Mouse (Mus musculus) forebrain, postnatal 0 days (tissue): ENCODE measurements at regions not wholly inside any gene's neighbourhood (a gene's known extent, or its start where the extent isn't known, plus 50 kb on each side); places are given as distances from the start of the nearest gene placed in this dataset.

ENCODE experiments used
- ATAC-seq: fragments of 200-750 bp; cut with Nextera tagmentation; 2 replicates; pipeline ENCODE4 v1.8.0; 2017; ENCODE audit warnings: mild to moderate bottlenecking, moderate library complexity
- DNase-seq: peaks from one replicate; pipeline ENCODE4 v3.0.0-alpha.2; 2015
- H3K27ac ChIP-seq: fragments of 300-500 bp; sonication (generic); 2 replicates; pipeline ENCODE4 v1.5.1; 2014; ENCODE audit warnings: low read depth, mild to moderate bottlenecking, antibody characterized with exemption, low read length, moderate library complexity, mixed read lengths
- H3K27me3 ChIP-seq: fragments of 300-500 bp; sonication (generic); 2 replicates; pipeline ENCODE4 v1.6.1; 2014; ENCODE audit warnings: mild to moderate bottlenecking, low read length, mixed read lengths; ENCODE audit not compliant: insufficient read depth
- H3K36me3 ChIP-seq: fragments of 300-500 bp; sonication (generic); 2 replicates; pipeline ENCODE4 v1.6.1; 2014; ENCODE audit warnings: mild to moderate bottlenecking, moderate library complexity; ENCODE audit not compliant: insufficient read depth
- H3K4me1 ChIP-seq: fragments of 300-500 bp; sonication (generic); 2 replicates; pipeline ENCODE4 v1.6.1; 2014; ENCODE audit warnings: antibody characterized with exemption; ENCODE audit not compliant: insufficient read depth
- H3K4me2 ChIP-seq: fragments of 300-500 bp; sonication (generic); 2 replicates; pipeline ENCODE4 v1.6.1; 2014; ENCODE audit warnings: low read depth, mild to moderate bottlenecking, moderate library complexity
- H3K4me3 ChIP-seq: fragments of 300-500 bp; sonication (generic); 2 replicates; pipeline ENCODE4 v1.5.1; 2014; ENCODE audit warnings: low read depth, low read length, mixed read lengths
- H3K9ac ChIP-seq: fragments of 300-500 bp; sonication (generic); 2 replicates; pipeline ENCODE4 v1.6.1; 2014; ENCODE audit warnings: mild to moderate bottlenecking
- H3K9me3 ChIP-seq: fragments of 300-500 bp; sonication (generic); 2 replicates; pipeline ENCODE4 v1.6.1; 2016; ENCODE audit warnings: low read length
- CTCF ChIP-seq: sonication (generic); IDR thresholded peaks from 2 replicates; pipeline ENCODE4 v1.5.1; 2016; ENCODE audit warnings: antibody characterized with exemption, control low read depth, low read depth
- WGBS: fragments of 180-500 bp; shearing (Covaris S2); extraction: QIAGEN DNeasy Blood & Tissue Kit; methylation state at CpG from one replicate; pipeline ENCODE4 v1.1.7; 2014; 5-methylcytosine and 5-hydroxymethylcytosine counted together

DNA sequence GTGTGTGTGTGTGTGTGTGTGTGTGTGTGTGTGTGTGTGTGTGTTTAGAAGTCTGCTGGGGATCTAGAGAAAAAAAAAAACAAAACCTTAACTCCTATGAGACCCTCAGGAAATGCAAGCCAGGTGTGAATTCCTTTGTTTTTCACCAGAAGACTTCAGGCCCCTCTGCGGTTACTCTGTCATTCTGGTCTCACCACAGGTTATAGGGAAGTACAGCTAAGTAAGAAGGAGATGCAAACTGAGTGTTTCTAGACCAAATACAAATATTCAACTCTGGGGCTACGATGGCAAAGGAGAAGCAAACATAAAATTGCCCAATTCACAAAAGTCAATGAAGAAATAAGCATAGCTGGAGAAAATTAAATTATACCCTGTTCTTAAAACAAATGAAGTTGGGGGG, 54.9 kb upstream of the Basp1 start:
- 79% methylated on average over 2 of the region's 2 CpGs for WGBS

GRCm38 (mm10) chr15:25469185-25469845, 55.8 kb upstream of the Basp1 start:
- H3K9ac ChIP-seq, result no peak overlapping the region
- H3K27me3 ChIP-seq, result no peaks in the 10 kb centered on the region
- TF ChIP-seq CTCF, result no peak
- WGBS, result 78% methylated on average over 16 of the region's 16 CpGs
- DNase-seq (no peak), ATAC-seq (no peak)
- H3K4me1 ChIP-seq, result no peaks in the 10 kb centered on the region
- no peaks in the 10 kb centered on the region for H3K36me3 ChIP-seq
- no peaks in the 10 kb centered on the region for H3K9me3 ChIP-seq
- H3K4me2 ChIP-seq, result no peak overlapping the region
- H3K27ac ChIP-seq, result no peak overlapping the region
- H3K4me3 ChIP-seq, result no peak overlapping the region

More for the DNA sequence above, 54.9 kb upstream of the Basp1 start:
- Histone ChIP-seq H3K9ac (no peak overlapping the region), H3K36me3 (no peaks in the 10 kb centered on the region), H3K27me3 (no peaks in the 10 kb centered on the region), H3K4me3 (no peak overlapping the region), H3K4me1 (no peaks in the 10 kb centered on the region), H3K27ac (no peak overlapping the region), H3K4me2 (no peak overlapping the region), H3K9me3 (no peaks in the 10 kb centered on the region)
- ATAC-seq (no peak), DNase-seq (no peak)
- no peak for TF ChIP-seq CTCF

DNA sequence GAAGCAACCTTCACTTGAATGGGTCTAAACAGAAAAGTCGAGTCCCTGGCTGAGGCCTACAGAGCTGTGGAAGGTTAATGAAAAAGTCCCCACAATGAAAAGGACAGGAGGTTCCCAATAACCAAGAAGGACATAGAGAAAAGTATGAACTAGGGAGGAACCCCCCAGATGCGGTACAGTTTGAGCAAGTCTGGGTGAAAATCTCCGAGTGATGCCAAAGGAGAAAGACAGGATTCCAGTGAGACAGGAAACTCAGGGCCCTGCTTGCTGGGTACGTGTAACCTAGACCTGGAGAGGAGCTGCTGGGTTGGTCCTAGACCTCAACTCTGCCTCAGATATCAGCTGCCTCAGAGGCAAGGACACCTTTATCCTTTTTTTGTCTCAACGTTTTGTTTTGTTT, 57.8 kb upstream of the Basp1 start:
- no peaks in the 10 kb centered on the region for H3K9me3 ChIP-seq
- no peak overlapping the region for H3K4me3 ChIP-seq
- no peaks in the 10 kb centered on the region for H3K27me3 ChIP-seq
- H3K27ac ChIP-seq, result no peak overlapping the region
- no peaks in the 10 kb centered on the region for H3K36me3 ChIP-seq
- ATAC-seq (no peak), DNase-seq (no peak)
- WGBS, result 81% methylated on average over 5 of the region's 5 CpGs
- no peak overlapping the region for H3K4me2 ChIP-seq
- TF ChIP-seq CTCF, result no peak
- H3K4me1 ChIP-seq, result no peaks in the 10 kb centered on the region
- no peak overlapping the region for H3K9ac ChIP-seq

DNA sequence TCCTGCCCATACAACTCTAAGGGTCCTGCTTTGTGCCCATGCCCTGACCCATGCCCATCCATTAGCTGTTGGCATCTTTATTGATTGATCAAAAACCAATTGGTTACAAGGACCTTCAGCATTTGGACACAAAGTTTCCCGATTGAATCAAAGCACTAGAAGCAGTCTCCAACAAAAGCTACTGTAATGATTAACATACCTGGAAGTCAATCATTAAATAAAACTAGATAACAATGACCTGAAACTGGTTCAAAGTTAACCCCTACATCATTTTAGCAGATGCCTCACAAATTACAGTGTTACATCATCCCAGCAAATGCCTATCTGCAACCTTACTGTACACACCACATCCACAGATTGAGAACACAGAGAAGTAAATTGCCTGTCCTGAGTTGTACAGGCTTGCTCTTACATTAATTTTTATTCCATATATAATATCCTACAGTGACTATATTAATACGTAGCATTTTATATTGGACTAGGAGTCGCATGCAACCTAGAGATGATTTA, 59.7 kb upstream of the Basp1 start:
- DNase-seq (no peak), ATAC-seq (no peak)
- Histone ChIP-seq H3K9me3 (no peaks in the 10 kb centered on the region), H3K36me3 (no peaks in the 10 kb centered on the region), H3K9ac (no peak overlapping the region), H3K4me1 (no peaks in the 10 kb centered on the region), H3K4me2 (no peak overlapping the region), H3K4me3 (no peak overlapping the region), H3K27me3 (no peaks in the 10 kb centered on the region), H3K27ac (no peak overlapping the region)
- no peak for TF ChIP-seq CTCF
- 93% methylated on average over 3 of the region's 3 CpGs for WGBS

- 91% methylated on average over 3 of the region's 3 CpGs for WGBS
- Histone ChIP-seq H3K9ac (no peak overlapping the region), H3K4me3 (no peak overlapping the region), H3K4me1 (no peaks in the 10 kb centered on the region), H3K27me3 (no peaks in the 10 kb centered on the region), H3K9me3 (no peaks in the 10 kb centered on the region), H3K4me2 (no peak overlapping the region), H3K36me3 (no peaks in the 10 kb centered on the region), H3K27ac (no peak overlapping the region)
- no peak for DNase-seq
- no peak for ATAC-seq
- TF ChIP-seq CTCF, result no peak
Measured at GRCm38 (mm10) chr15:25474096-25474495, 60.5 kb upstream of the Basp1 start.

GRCm38 (mm10) chr15:25482586-25482985, 69.0 kb upstream of the Basp1 start:
- Histone ChIP-seq H3K27me3 (no peaks in the 10 kb centered on the region), H3K36me3 (no peaks in the 10 kb centered on the region), H3K4me1 (no peaks in the 10 kb centered on the region), H3K4me2 (no peak overlapping the region), H3K4me3 (no peak overlapping the region), H3K27ac (no peak overlapping the region), H3K9ac (no peak overlapping the region), H3K9me3 (no peaks in the 10 kb centered on the region)
- no peak for TF ChIP-seq CTCF
- 59% methylated on average over 3 of the region's 3 CpGs for WGBS
- ATAC-seq (no peak), DNase-seq (no peak)

- H3K4me2 ChIP-seq, result no peak overlapping the region
- H3K9me3 ChIP-seq, result no peaks in the 10 kb centered on the region
- DNase-seq (no peak), ATAC-seq (no peak)
- no peak overlapping the region for H3K27ac ChIP-seq
- no peak overlapping the region for H3K9ac ChIP-seq
- no peak overlapping the region for H3K4me3 ChIP-seq
- no peaks in the 10 kb centered on the region for H3K36me3 ChIP-seq
- TF ChIP-seq CTCF, result no peak
- 66% methylated on average over 9 of the region's 9 CpGs for WGBS
- H3K4me1 ChIP-seq, result no peaks in the 10 kb centered on the region
- H3K27me3 ChIP-seq, result no peaks in the 10 kb centered on the region
Measured at GRCm38 (mm10) chr15:25485372-25485771, 71.8 kb upstream of the Basp1 start.
